Mouse (Mus musculus) MEL (cell line): Measurements from ENCODE around the gene Spred1. TPM values are rescaled to one million over a fixed set of nuclear protein-coding genes. Genes with fewer than 3 reads are reported as not detected.

Source experiments
- DNase-seq: peaks from one replicate; pipeline ENCODE4 v3.0.0; 2011; ENCODE audit warnings: low read depth, low spot score
- H3K27ac ChIP-seq: 2 replicates; pipeline ENCODE4 v1.5.1; 2012; ENCODE audit warnings: low read depth, mild to moderate bottlenecking, control low read depth, low read length, moderate library complexity; ENCODE audit not compliant: control insufficient read depth
- H3K27me3 ChIP-seq, 2 experiments: fragments of 150-350 bp in 1 of 2; sonication (generic) in 1 of 2; 2 replicates each; pipeline ENCODE4 v1.6.1; 2012; ENCODE audit warnings: low read length in 2 of 2, mild to moderate bottlenecking in 2 of 2, improper control_type of control experiment in 1 of 2, moderate library complexity in 1 of 2; ENCODE audit not compliant: insufficient read depth in 2 of 2, control insufficient read depth in 1 of 2
- H3K36me3 ChIP-seq, 2 experiments: 2 replicates each; pipeline ENCODE4 v1.6.1; 2012 to 2014; ENCODE audit warnings: low read length in 2 of 2, improper control_type of control experiment in 1 of 2, inconsistent platforms in 1 of 2, mild to moderate bottlenecking in 1 of 2; ENCODE audit not compliant: insufficient read depth in 2 of 2, control insufficient read depth in 1 of 2
- H3K4me1 ChIP-seq, 2 experiments: fragments of 150-350 bp in 1 of 2; sonication (generic) in 1 of 2; 2 replicates each; pipeline ENCODE4 v1.6.1; 2012; ENCODE audit warnings: low read length in 2 of 2, improper control_type of control experiment in 1 of 2, mild to moderate bottlenecking in 1 of 2; ENCODE audit not compliant: insufficient read depth in 2 of 2, control insufficient read depth in 1 of 2
- H3K4me3 ChIP-seq, 2 experiments: fragments of 150-350 bp in 1 of 2; sonication (generic) in 1 of 2; 2 replicates each; pipeline ENCODE4 v1.5.1; 2012; ENCODE audit warnings: low read depth in 2 of 2, low read length in 2 of 2, mild to moderate bottlenecking in 2 of 2, moderate library complexity in 2 of 2, control low read depth in 1 of 2, improper control_type of control experiment in 1 of 2; ENCODE audit not compliant: control insufficient read depth in 1 of 2, insufficient read depth in 1 of 2
- H3K79me2 ChIP-seq: 2 replicates; pipeline ENCODE4 v1.6.1; 2012; ENCODE audit warnings: mild to moderate bottlenecking, low read length, moderate library complexity; ENCODE audit not compliant: control insufficient read depth, poor library complexity, insufficient read depth
- H3K9ac ChIP-seq: 2 replicates; pipeline ENCODE4 v1.6.1; 2012; ENCODE audit warnings: low read depth, mild to moderate bottlenecking, control low read depth, low read length, moderate library complexity; ENCODE audit not compliant: control insufficient read depth, poor library complexity, severe bottlenecking
- H3K9me3 ChIP-seq: fragments of 150-350 bp; sonication (generic); replicated peaks from 2 replicates; pipeline ENCODE4 v1.6.1; 2012; ENCODE audit warnings: mild to moderate bottlenecking, low read length, improper control_type of control experiment, moderate library complexity; ENCODE audit not compliant: insufficient read depth
- BHLHE40 ChIP-seq: IDR thresholded peaks from 2 replicates; pipeline ENCODE4 v1.6.1; 2012; ENCODE audit warnings: low read depth, mild to moderate bottlenecking, inconsistent platforms, low read length, improper control_type of control experiment, borderline replicate concordance
- CHD1 ChIP-seq: IDR thresholded peaks from 2 replicates; pipeline ENCODE4 v1.6.1; 2012; ENCODE audit warnings: low read depth, mild to moderate bottlenecking, inconsistent platforms, low read length, improper control_type of control experiment
- CTCF ChIP-seq, 3 experiments: IDR thresholded peaks in 2 of 3; conservative IDR thresholded peaks in 1 of 3; 2 replicates each; pipeline ENCODE4 v1.5.1; 2011 to 2012; ENCODE audit warnings: low read length in 3 of 3, low read depth in 2 of 3, mild to moderate bottlenecking in 2 of 3, improper control_type of control experiment in 1 of 3, inconsistent platforms in 1 of 3, mixed read lengths in 1 of 3, moderate library complexity in 1 of 3; ENCODE audit not compliant: control insufficient read depth in 1 of 3, insufficient read depth in 1 of 3, poor library complexity in 1 of 3, severe bottlenecking in 1 of 3
- E2F4 ChIP-seq: IDR thresholded peaks from 2 replicates; pipeline ENCODE4 v1.6.1; 2011; ENCODE audit warnings: low read depth, low read length, improper control_type of control experiment, borderline replicate concordance
- ETS1 ChIP-seq: IDR thresholded peaks from 2 replicates; pipeline ENCODE4 v1.6.1; 2012; ENCODE audit warnings: low read depth, mild to moderate bottlenecking, inconsistent platforms, low read length, improper control_type of control experiment, moderate library complexity
- GABPA ChIP-seq: IDR thresholded peaks from 2 replicates; pipeline ENCODE4 v1.6.1; 2012; ENCODE audit warnings: low read depth, mild to moderate bottlenecking, inconsistent platforms, low read length, improper control_type of control experiment, moderate library complexity
- GATA1 ChIP-seq: IDR thresholded peaks from 2 replicates; pipeline ENCODE4 v1.6.1; 2011; ENCODE audit warnings: low read depth, low read length, improper control_type of control experiment
- JUND ChIP-seq: IDR thresholded peaks from 2 replicates; pipeline ENCODE4 v1.6.1; 2011; ENCODE audit warnings: low read depth, mild to moderate bottlenecking, improper control_type of control experiment, low read length
- KAT2A ChIP-seq: conservative IDR thresholded peaks from 2 replicates; pipeline ENCODE4 v1.6.1; 2012; ENCODE audit warnings: low read depth, low read length, improper control_type of control experiment, inconsistent platforms
- MAFK ChIP-seq: IDR thresholded peaks from 2 replicates; pipeline ENCODE4 v1.6.1; 2011; ENCODE audit warnings: low read depth, mild to moderate bottlenecking, low read length, improper control_type of control experiment, borderline replicate concordance
- MXI1 ChIP-seq: IDR thresholded peaks from 2 replicates; pipeline ENCODE4 v1.6.1; 2011; ENCODE audit warnings: mild to moderate bottlenecking, low read depth, low read length, improper control_type of control experiment
- MYC ChIP-seq: IDR thresholded peaks from 2 replicates; pipeline ENCODE4 v1.6.1; 2011; ENCODE audit warnings: low read depth, mild to moderate bottlenecking, low read length, improper control_type of control experiment, moderate library complexity
- NELFE ChIP-seq: IDR thresholded peaks from 2 replicates; pipeline ENCODE4 v1.6.1; 2011; ENCODE audit warnings: low read depth, low read length, improper control_type of control experiment
- POLR2AphosphoS5 ChIP-seq: IDR thresholded peaks from 2 replicates; pipeline ENCODE4 v1.6.1; 2012; ENCODE audit warnings: low read depth, borderline replicate concordance, mild to moderate bottlenecking, inconsistent platforms, low read length, moderate library complexity, mixed read lengths
- RAD21 ChIP-seq: IDR thresholded peaks from 2 replicates; pipeline ENCODE4 v1.6.1; 2011; ENCODE audit warnings: mild to moderate bottlenecking, low read depth, low read length, improper control_type of control experiment
- SIN3A ChIP-seq: IDR thresholded peaks from 2 replicates; pipeline ENCODE4 v1.6.1; 2012; ENCODE audit warnings: low read length, improper control_type of control experiment, inconsistent platforms
- SMC3 ChIP-seq: IDR thresholded peaks from 2 replicates; pipeline ENCODE4 v1.6.1; 2011; ENCODE audit warnings: low read depth, low read length, improper control_type of control experiment
- TBP ChIP-seq: IDR thresholded peaks from 2 replicates; pipeline ENCODE4 v1.8.0; 2011; ENCODE audit warnings: low read depth, low read length, improper control_type of control experiment
- TCF12 ChIP-seq: IDR thresholded peaks from 2 replicates; pipeline ENCODE4 v1.6.1; 2014; ENCODE audit warnings: low read depth, mild to moderate bottlenecking, inconsistent platforms, low read length, improper control_type of control experiment, moderate library complexity
- USF1 ChIP-seq: IDR thresholded peaks from 2 replicates; pipeline ENCODE4 v1.6.1; 2014; ENCODE audit warnings: low read depth, mild to moderate bottlenecking, inconsistent platforms, low read length, improper control_type of control experiment, moderate library complexity
- ZC3H11A ChIP-seq: IDR thresholded peaks from 2 replicates; pipeline ENCODE4 v1.6.1; 2012; ENCODE audit warnings: low read depth, mild to moderate bottlenecking, inconsistent platforms, low read length, improper control_type of control experiment
- ZMIZ1 ChIP-seq: IDR thresholded peaks from 2 replicates; pipeline ENCODE4 v1.6.1; 2012; ENCODE audit warnings: low read depth, mild to moderate bottlenecking, inconsistent platforms, low read length, improper control_type of control experiment, moderate library complexity
- ZNF384 ChIP-seq: IDR thresholded peaks from 2 replicates; pipeline ENCODE4 v1.6.1; 2012; ENCODE audit warnings: low read depth, mild to moderate bottlenecking, inconsistent platforms, low read length, improper control_type of control experiment
- polyA plus RNA-seq, 2 experiments: library from polyadenylated mRNA; stranded (reverse) in 1 of 2; unstranded in 1 of 2; fragments of >175 nt in 1 of 2; fragments of >200 nt in 1 of 2; gene quantifications; 2 replicates each; pipeline versions ENCODE4 v1.2.1 to v1.2.4; 2012; ENCODE audit warnings: low replicate concordance in 2 of 2, low read depth in 1 of 2; ENCODE audit not compliant: insufficient read length in 2 of 2, insufficient read depth in 1 of 2, missing spikeins in 1 of 2
- total RNA-seq: library from RNA; depleted of rRNA; stranded (reverse); fragments of 300-350 nt; gene quantifications from 2 replicates; pipeline ENCODE4 v1.2.3, GENCODE M21; 2012

The Spred1 gene
- total and polyA plus RNA-seq, 3 experiments, result 14.3 to 19.9 TPM; not detected in 1

GRCm38 (mm10) chr2:117113262-117113661 is 7.9 kb upstream of the Spred1 start:
- H3K27me3 ChIP-seq, result 0 out of 4 replicates have a peak, but pooled peaks cover 0 to 1% of the 10 kb centered on the region in 2 experiments
- no peak overlapping the region for H3K9ac ChIP-seq
- no peak overlapping the region for H3K27ac ChIP-seq
- no peaks in the 10 kb centered on the region for H3K79me2 ChIP-seq
- H3K4me3 ChIP-seq, result no peak overlapping the region
- no peaks in the 10 kb centered on the region for H3K36me3 ChIP-seq
- H3K4me1 ChIP-seq, result no peaks in the 10 kb centered on the region
- no peak for DNase-seq
- TF ChIP-seq MAFK (no peak), ETS1 (no peak)
- H3K9me3 ChIP-seq, result no peaks in the 10 kb centered on the region

DNA sequence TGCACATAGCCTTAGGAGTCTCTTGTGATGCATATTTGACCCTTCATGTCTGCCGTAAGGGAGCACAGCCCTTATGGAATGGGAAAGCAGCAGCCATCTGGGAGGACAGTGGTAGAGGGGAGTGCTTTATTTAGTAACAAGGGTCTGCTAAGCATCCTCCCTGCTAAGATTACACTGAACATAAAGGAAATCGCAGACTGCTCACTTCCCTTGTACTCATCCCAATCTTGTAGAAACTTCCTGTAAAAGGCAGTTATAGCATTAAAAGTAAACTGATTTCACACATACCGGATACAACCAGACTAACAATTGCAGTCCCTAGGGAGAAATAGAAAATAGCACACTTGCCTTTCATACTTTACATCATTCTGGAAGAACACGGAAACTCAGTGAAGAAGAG is 7.4 kb upstream of the Spred1 start:
- Histone ChIP-seq H3K9me3 (no peaks in the 10 kb centered on the region), H3K36me3 (no peaks in the 10 kb centered on the region), H3K9ac (no peak overlapping the region), H3K27me3 (0 out of 4 replicates have a peak, but pooled peaks cover 0 to 1% of the 10 kb centered on the region in 2 experiments), H3K27ac (no peak overlapping the region), H3K4me3 (no peak overlapping the region), H3K79me2 (no peaks in the 10 kb centered on the region), H3K4me1 (no peaks in the 10 kb centered on the region)
- DNase-seq, result no peak
- TF ChIP-seq BHLHE40, result no peak
- TF ChIP-seq E2F4, result no peak
- no peak for TF ChIP-seq RAD21
- no peak for TF ChIP-seq GABPA
- no peak for TF ChIP-seq ZNF384
- no peak for TF ChIP-seq SIN3A
- no peak for TF ChIP-seq TCF12
- no peak for TF ChIP-seq MXI1
- no peak for TF ChIP-seq KAT2A
- TF ChIP-seq TBP, result no peak
- no peak for TF ChIP-seq MYC
- no peak for TF ChIP-seq CTCF (IDR thresholded peaks at IDR 0.05 in 2 of 3, conservative IDR thresholded peaks at IDR 0.05 in 1 of 3; ENCODE audit: control insufficient read depth in 1 of 3, insufficient read depth in 1 of 3, low read depth in 2 of 3, low read length in 3 of 3, poor library complexity in 1 of 3, severe bottlenecking in 1 of 3)

DNA sequence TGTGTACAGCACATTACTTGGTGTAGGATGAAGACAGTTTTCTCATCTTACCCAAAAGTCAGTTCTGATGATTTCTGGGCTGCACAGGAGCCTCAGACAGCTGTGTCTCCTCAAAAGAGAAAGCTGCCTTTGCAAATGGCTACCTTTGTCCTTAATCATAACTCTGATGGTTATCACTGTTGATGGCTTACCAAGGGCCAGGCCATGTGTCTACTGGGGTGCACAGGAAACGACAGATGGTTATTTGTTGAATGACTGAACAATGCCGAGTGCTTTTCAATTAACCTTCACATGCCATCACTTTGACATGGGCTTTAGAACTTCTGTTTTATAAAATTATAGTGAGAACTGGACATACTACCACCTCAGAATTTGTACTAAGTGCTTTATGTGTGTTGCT is 2.7 kb upstream of the Spred1 start:
- no peak overlapping the region for H3K4me3 ChIP-seq
- H3K9me3 ChIP-seq, result no peaks in the 10 kb centered on the region

More for the DNA sequence above, 2.7 kb upstream of the Spred1 start:
- H3K9ac ChIP-seq, result no peak overlapping the region
- TF ChIP-seq CTCF (IDR thresholded peaks at IDR 0.05 in 2 of 3, conservative IDR thresholded peaks at IDR 0.05 in 1 of 3; ENCODE audit: control insufficient read depth in 1 of 3, insufficient read depth in 1 of 3, low read depth in 2 of 3, low read length in 3 of 3, poor library complexity in 1 of 3, severe bottlenecking in 1 of 3) (no peak), MAFK (no peak), USF1 (no peak), SMC3 (no peak), GABPA (no peak), MXI1 (no peak), TCF12 (no peak), POLR2AphosphoS5 (no peak), ZMIZ1 (no peak), TBP (no peak), CHD1 (no peak), GATA1 (no peak), ETS1 (no peak), SIN3A (no peak), NELFE (no peak), ZC3H11A (no peak), JUND (no peak)
- peaks cover 24% of the 10 kb centered on the region for H3K79me2 ChIP-seq
- no peaks in the 10 kb centered on the region for H3K4me1 ChIP-seq
- no peaks in the 10 kb centered on the region; a peak in 1 of 4 replicates for H3K36me3 ChIP-seq
- no peaks in the 10 kb centered on the region for H3K27me3 ChIP-seq
- DNase-seq, result no peak
- no peak overlapping the region for H3K27ac ChIP-seq
